In the genomic region with DNA sequence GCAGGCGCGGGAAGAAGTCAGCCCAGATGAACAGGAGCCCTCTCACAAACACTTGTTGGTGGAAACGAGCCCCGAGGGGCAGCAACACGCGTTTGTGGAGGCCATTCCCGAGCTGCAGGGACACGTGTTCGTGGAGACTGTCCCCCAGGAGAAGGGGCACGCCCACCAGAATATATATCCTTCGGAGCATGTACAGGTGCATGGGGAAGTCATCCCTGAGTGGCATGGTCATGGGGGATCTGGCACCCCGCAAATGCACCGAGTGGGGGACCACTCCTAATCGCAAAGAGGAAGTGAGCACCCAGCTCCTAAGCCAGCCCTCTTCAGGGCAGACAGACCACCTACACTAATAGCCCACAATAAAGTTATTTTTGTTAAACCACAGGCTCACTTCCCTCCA, we compare ENCODE assay signal across 8 mouse cellular contexts. TPM values are rescaled to one million over a fixed set of nuclear protein-coding genes. Genes with fewer than 3 reads are reported as not detected.
A peak's percentile ranks its signal among the peaks of the same experiment; 100 is the strongest.
DNase-seq lines count a peak whose midpoint lies in the region; ATAC-seq and TF ChIP-seq lines count a peak whose summit lies in the region.
"Had no signal": no experiment of that assay in that cellular context is flagged by ENCODE, and none has a peak within 500 bp of the region (broad histone marks: within the 10 kb centered on the region; RNA-seq: fewer than 3 reads in every experiment).

No protein-coding gene starts in this region.

- H3K4me3 ChIP-seq in lung, embryonic 14.5 days (ENCODE audit: low read depth, low read length): no peak overlapping the region; the same call in 1 of the 2 replicates
- H3K4me3 ChIP-seq in forebrain, embryonic 15.5 days: 0 out of 2 replicates have a peak overlapping the region, but pooled peaks have one; percentile 34
- H3K4me3 ChIP-seq in limb, embryonic 10.5 days: peak overlapping the region; percentile 47; the same call in 1 of the 2 replicates
- H3K4me3 ChIP-seq in neural tube, embryonic 15.5 days (replicated peaks): peak overlapping the region; percentile 29; the same call in 1 of the 2 replicates

- no peaks in the 10 kb centered on the region for H3K9me3 ChIP-seq in lung, embryonic 14.5 days (ENCODE audit: low read depth, low read length)
- no peaks in the 10 kb centered on the region for H3K9me3 ChIP-seq in forebrain, embryonic 15.5 days
- no peaks in the 10 kb centered on the region for H3K9me3 ChIP-seq in limb, embryonic 10.5 days (replicated peaks)
- no peaks in the 10 kb centered on the region for H3K9me3 ChIP-seq in neural tube, embryonic 15.5 days (replicated peaks)

- no peak for ATAC-seq in lung, embryonic 14.5 days (ENCODE audit: insufficient read depth)
- no peak for ATAC-seq in forebrain, embryonic 15.5 days (replicated peaks)
- no peak for ATAC-seq in neural tube, embryonic 15.5 days (ENCODE audit: low FRiP score)

- H3K4me2 ChIP-seq in lung, embryonic 14.5 days: peak overlapping the region; percentile 59; the same call in 1 of the 2 replicates
- H3K4me2 ChIP-seq in forebrain, embryonic 15.5 days (replicated peaks): peak overlapping the region; percentile 49; the same call in 1 of the 2 replicates
- peak overlapping the region; percentile 61 for H3K4me2 ChIP-seq in neural tube, embryonic 15.5 days

- no peak for TF ChIP-seq CTCF in lung, embryonic 14.5 days (IDR thresholded peaks at IDR 0.05; ENCODE audit: low read depth)

- no peak for DNase-seq in lung, embryonic 14.5 days
- DNase-seq in lung, postnatal 10 days: no peak
- DNase-seq in limb, embryonic 10.5 days (ENCODE audit: low spot score): no peak
- no peak for DNase-seq in adrenal gland, postnatal 10 days
- DNase-seq in MN1 (ENCODE audit: low spot score): no peak

- peaks cover 15% of the 10 kb centered on the region for H3K27me3 ChIP-seq in lung, embryonic 14.5 days (ENCODE audit: insufficient read depth, low read length)
- H3K27me3 ChIP-seq in forebrain, embryonic 15.5 days: peaks cover 24% of the 10 kb centered on the region
- peaks cover 41% of the 10 kb centered on the region for H3K27me3 ChIP-seq in limb, embryonic 10.5 days (ENCODE audit: low read depth, poor library complexity, severe bottlenecking)
- H3K27me3 ChIP-seq in neural tube, embryonic 15.5 days (replicated peaks): peaks cover 33% of the 10 kb centered on the region

- H3K9ac ChIP-seq in lung, embryonic 14.5 days: no peak overlapping the region
- H3K9ac ChIP-seq in forebrain, embryonic 15.5 days (replicated peaks): no peak overlapping the region
- H3K9ac ChIP-seq in neural tube, embryonic 15.5 days (replicated peaks): peak overlapping the region; percentile 36; the same call in 1 of the 2 replicates

- H3K36me3 ChIP-seq in lung, embryonic 14.5 days (ENCODE audit: insufficient read depth): peaks cover 47% of the 10 kb centered on the region
- peaks cover 46% of the 10 kb centered on the region for H3K36me3 ChIP-seq in forebrain, embryonic 15.5 days
- peaks cover 56% of the 10 kb centered on the region for H3K36me3 ChIP-seq in limb, embryonic 10.5 days
- peaks cover 52% of the 10 kb centered on the region for H3K36me3 ChIP-seq in neural tube, embryonic 15.5 days

- no peaks in the 10 kb centered on the region for H3K4me1 ChIP-seq in lung, embryonic 14.5 days (ENCODE audit: insufficient read depth)
- peaks cover 13% of the 10 kb centered on the region for H3K4me1 ChIP-seq in forebrain, embryonic 15.5 days
- H3K4me1 ChIP-seq in limb, embryonic 10.5 days: peaks cover 28% of the 10 kb centered on the region
- peaks cover 16% of the 10 kb centered on the region for H3K4me1 ChIP-seq in neural tube, embryonic 15.5 days

- WGBS in lung, embryonic 14.5 days: 51% methylated on average over 14 of the region's 14 CpGs
- 58% methylated on average over 14 of the region's 14 CpGs for WGBS in forebrain, embryonic 15.5 days
- 65% methylated on average over 14 of the region's 14 CpGs for WGBS in limb, embryonic 10.5 days
- 46% methylated on average over 14 of the region's 14 CpGs for WGBS in neural tube, embryonic 15.5 days

- H3K27ac ChIP-seq in lung, embryonic 14.5 days (ENCODE audit: low read depth): no peak overlapping the region
- no peak overlapping the region for H3K27ac ChIP-seq in forebrain, embryonic 15.5 days (replicated peaks)
- no peak overlapping the region for H3K27ac ChIP-seq in limb, embryonic 10.5 days
- no peak overlapping the region for H3K27ac ChIP-seq in neural tube, embryonic 15.5 days (replicated peaks)
- H3K27ac ChIP-seq: left cerebral cortex, adult 2 months had no signal

RNA-seq across cellular contexts. Expression of gene Akt1s1, which starts 8.4 kb away (rescaled TPM):
- polyA plus RNA-seq in lung, embryonic 14.5 days (2014; fragmentation: Nextera tagmentation; extraction: Ambion mirVana): 61.9 and 76.9 TPM in 2 replicates
- polyA plus RNA-seq in forebrain, embryonic 15.5 days (2015; fragmentation: Nextera tagmentation; extraction: Ambion mirVana): 118 and 120 TPM in 2 replicates
- polyA plus RNA-seq in limb, embryonic 10.5 days (2016; fragmentation: Nextera tagmentation; extraction: Ambion mirVana): 96.4 and 99.6 TPM in 2 replicates
- polyA plus RNA-seq in neural tube, embryonic 15.5 days (2015; fragmentation: Nextera tagmentation; extraction: Ambion mirVana): 89.9 and 92.0 TPM in 2 replicates
- 100 to 1,000 TPM in 1 of 2 experiments, 10 to 100 TPM in 1; 92.4 to 109 TPM for total RNA-seq in adrenal gland, postnatal 10 days (2021)

RNA-seq across cellular contexts. Expression of gene Tbc1d17, which starts 8.5 kb away (rescaled TPM):
- 60.1 and 73.7 TPM in 2 replicates for polyA plus RNA-seq in lung, embryonic 14.5 days (2014; fragmentation: Nextera tagmentation; extraction: Ambion mirVana)
- 119 and 120 TPM in 2 replicates for polyA plus RNA-seq in forebrain, embryonic 15.5 days (2015; fragmentation: Nextera tagmentation; extraction: Ambion mirVana)
- polyA plus RNA-seq in limb, embryonic 10.5 days (2016; fragmentation: Nextera tagmentation; extraction: Ambion mirVana): 71.4 and 75.2 TPM in 2 replicates
- polyA plus RNA-seq in neural tube, embryonic 15.5 days (2015; fragmentation: Nextera tagmentation; extraction: Ambion mirVana): 105 and 110 TPM in 2 replicates
- total RNA-seq in adrenal gland, postnatal 10 days (2021): 10 to 100 TPM; 61.9 to 73.1 TPM

RNA-seq across cellular contexts. Expression of gene Pnkp, which starts 16.5 kb away (rescaled TPM):
- polyA plus RNA-seq in lung, embryonic 14.5 days (2014; fragmentation: Nextera tagmentation; extraction: Ambion mirVana): 30.3 and 30.7 TPM in 2 replicates
- polyA plus RNA-seq in forebrain, embryonic 15.5 days (2015; fragmentation: Nextera tagmentation; extraction: Ambion mirVana): 32.1 and 35.3 TPM in 2 replicates
- polyA plus RNA-seq in limb, embryonic 10.5 days (2016; fragmentation: Nextera tagmentation; extraction: Ambion mirVana): 37.5 and 43.1 TPM in 2 replicates
- 29.2 and 29.6 TPM in 2 replicates for polyA plus RNA-seq in neural tube, embryonic 15.5 days (2015; fragmentation: Nextera tagmentation; extraction: Ambion mirVana)
- 10 to 100 TPM; 37.6 to 38.6 TPM for total RNA-seq in adrenal gland, postnatal 10 days (2021)

RNA-seq across cellular contexts. Expression of gene Atf5, which starts 24.0 kb away (rescaled TPM):
- 3.1 TPM in 2 replicates for polyA plus RNA-seq in lung, embryonic 14.5 days (2014; fragmentation: Nextera tagmentation; extraction: Ambion mirVana)
- 4.6 and 5.0 TPM in 2 replicates for polyA plus RNA-seq in forebrain, embryonic 15.5 days (2015; fragmentation: Nextera tagmentation; extraction: Ambion mirVana)
- 3.1 and 3.4 TPM in 2 replicates for polyA plus RNA-seq in limb, embryonic 10.5 days (2016; fragmentation: Nextera tagmentation; extraction: Ambion mirVana)
- polyA plus RNA-seq in neural tube, embryonic 15.5 days (2015; fragmentation: Nextera tagmentation; extraction: Ambion mirVana): 3.6 and 4.1 TPM in 2 replicates
- 100 to 1,000 TPM; 144 to 202 TPM for total RNA-seq in adrenal gland, postnatal 10 days (2021)

RNA-seq across cellular contexts. Expression of gene Il4i1, which starts 24.2 kb away (rescaled TPM):
- 0.93 and 1.5 TPM in 2 replicates for polyA plus RNA-seq in lung, embryonic 14.5 days (2014; fragmentation: Nextera tagmentation; extraction: Ambion mirVana)
- polyA plus RNA-seq in forebrain, embryonic 15.5 days (2015; fragmentation: Nextera tagmentation; extraction: Ambion mirVana): 1.8 and 2.3 TPM in 2 replicates
- 0.89 and 0.94 TPM in 2 replicates for polyA plus RNA-seq in limb, embryonic 10.5 days (2016; fragmentation: Nextera tagmentation; extraction: Ambion mirVana)
- 0.78 and 4.7 TPM in 2 replicates for polyA plus RNA-seq in neural tube, embryonic 15.5 days (2015; fragmentation: Nextera tagmentation; extraction: Ambion mirVana)
- total RNA-seq in adrenal gland, postnatal 10 days (2021): 1 to 10 TPM; 5.2 TPM
